Mouse (Mus musculus) forelimb bud, embryonic 11.5 days (tissue): ENCODE data around the gene Cdrt4.

Source experiments
- DNase-seq: peaks from one replicate; pipeline ENCODE4 v3.0.0-alpha.2; 2012; ENCODE audit warnings: low read depth, low spot score

Cdrt4 gene

DNA sequence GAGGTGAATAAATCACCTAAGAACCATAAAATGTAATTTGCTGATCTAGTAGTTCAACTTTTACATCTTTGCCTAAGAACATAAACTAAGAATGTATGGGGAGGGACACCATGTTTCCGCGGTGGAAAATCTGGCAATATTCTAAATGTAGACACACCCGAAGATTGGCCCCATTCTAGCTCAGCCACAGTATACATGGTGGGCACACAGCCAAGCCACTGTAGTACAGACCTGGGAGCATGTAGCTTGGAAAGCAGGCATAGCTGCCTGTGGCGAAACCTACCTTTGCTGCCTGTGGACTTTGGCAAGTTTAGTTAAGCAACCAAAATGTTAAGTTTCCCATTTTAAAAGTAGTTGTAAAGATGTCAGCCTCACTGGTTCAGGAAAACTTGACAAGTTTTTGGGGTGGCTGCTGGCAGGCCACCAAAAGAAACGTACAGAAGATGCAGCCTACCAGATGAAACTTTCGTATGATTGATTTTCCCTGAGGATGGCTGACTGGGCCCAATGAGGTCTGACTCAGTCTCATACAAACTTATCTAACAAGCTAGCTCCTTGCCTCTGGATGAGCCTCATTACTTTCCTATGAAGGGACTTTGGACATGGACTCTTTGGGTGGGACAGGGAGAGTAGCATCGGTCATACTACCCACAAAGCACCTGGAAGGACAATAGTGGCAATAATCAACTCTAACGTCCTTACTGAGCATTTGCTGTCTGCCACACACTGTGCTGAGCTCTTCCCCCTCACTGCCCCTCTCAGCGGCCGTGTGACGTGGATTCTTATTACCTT lies 84.6 kb downstream of the Cdrt4 start:
- DNase-seq, result no peak

- DNase-seq, result peak; percentile 63
Measured at GRCm38 (mm10) chr11:63040002-63040661, 89.1 kb downstream of the Cdrt4 start.
